Mouse (Mus musculus) lung, postnatal 0 days (tissue): ENCODE results near the gene Rasa1.

Experiments
- CTCF ChIP-seq: IDR thresholded peaks from 2 replicates; pipeline ENCODE4 v1.5.1; 2016; ENCODE audit warnings: antibody characterized with exemption, mild to moderate bottlenecking
- EP300 ChIP-seq: IDR thresholded peaks from 2 replicates; pipeline ENCODE4 v1.6.1; 2016; ENCODE audit warnings: antibody characterized with exemption, mild to moderate bottlenecking, control low read depth

- no peak for TF ChIP-seq CTCF
- no peak for TF ChIP-seq EP300
Measured at GRCm38 (mm10) chr13:85310968-85311367, 22.0 kb upstream of the Rasa1 start.
